Mouse (Mus musculus) ES-E14 (cell line): ENCODE data around the gene Htr3b.

Source experiments
- CHD2 ChIP-seq: IDR thresholded peaks from 2 replicates; pipeline ENCODE4 v1.6.1; 2014; ENCODE audit warnings: mild to moderate bottlenecking, low read depth, low read length, inconsistent platforms
- MAFK ChIP-seq: IDR thresholded peaks from 2 replicates; pipeline ENCODE4 v1.6.1; 2014; ENCODE audit warnings: mild to moderate bottlenecking, low read depth, low read length, inconsistent platforms; ENCODE audit not compliant: insufficient read depth
- ZC3H11A ChIP-seq: IDR thresholded peaks from 2 replicates; pipeline ENCODE4 v1.6.1; 2012; ENCODE audit warnings: low read depth, mild to moderate bottlenecking, inconsistent platforms, low read length, borderline replicate concordance

DNA sequence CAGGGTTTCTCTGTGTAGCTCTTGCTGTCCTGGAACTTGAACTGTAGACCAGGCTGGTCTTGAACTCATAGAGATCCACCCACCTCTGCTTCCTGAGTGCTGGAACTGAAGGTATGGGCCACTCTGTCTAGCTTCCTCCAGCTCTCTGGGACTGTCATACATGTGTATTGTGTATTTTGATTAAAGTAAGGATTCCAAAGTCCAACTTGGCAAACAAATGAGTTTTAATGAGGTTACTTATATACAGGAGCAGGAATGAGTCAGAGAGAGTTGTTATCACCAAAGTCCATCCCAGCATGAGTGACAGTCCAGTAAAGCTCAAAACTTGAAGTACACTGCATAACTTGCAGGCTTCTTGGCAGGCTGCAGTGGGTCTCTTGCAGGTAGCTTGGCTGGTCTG is 17.0 kb upstream of the Htr3b start:
- TF ChIP-seq ZC3H11A (no peak), MAFK (no peak), CHD2 (no peak)
